Mouse (Mus musculus) limb, embryonic 13.5 days (tissue): Measurements from ENCODE around the gene Acot6. TPM values are rescaled to one million over a fixed set of nuclear protein-coding genes. Genes with fewer than 3 reads are reported as not detected.

Experiments used
- ATAC-seq: fragments of 200-750 bp; cut with Nextera tagmentation; 2 replicates; pipeline ENCODE4 v1.8.0; 2017; ENCODE audit warnings: low read depth, moderate number of reproducible peaks, moderate TSS enrichment; ENCODE audit not compliant: low FRiP score
- H3K27ac ChIP-seq: fragments of 300-500 bp; sonication (generic); 2 replicates; pipeline ENCODE4 v1.5.1; 2015; ENCODE audit warnings: inconsistent platforms, mild to moderate bottlenecking, moderate library complexity
- H3K27me3 ChIP-seq: fragments of 300-500 bp; sonication (generic); 2 replicates; pipeline ENCODE4 v1.6.1; 2015; ENCODE audit warnings: mild to moderate bottlenecking, inconsistent platforms
- H3K36me3 ChIP-seq: fragments of 300-500 bp; sonication (generic); 2 replicates; pipeline ENCODE4 v1.6.1; 2015; ENCODE audit warnings: inconsistent platforms, mild to moderate bottlenecking, moderate library complexity
- H3K4me1 ChIP-seq: fragments of 300-500 bp; sonication (generic); 2 replicates; pipeline ENCODE4 v1.6.1; 2015; ENCODE audit warnings: inconsistent platforms
- H3K4me2 ChIP-seq: fragments of 300-500 bp; sonication (generic); replicated peaks from 2 replicates; pipeline ENCODE4 v1.6.1; 2015; ENCODE audit warnings: inconsistent platforms, mild to moderate bottlenecking, moderate library complexity
- H3K4me3 ChIP-seq: fragments of 300-500 bp; sonication (generic); 2 replicates; pipeline ENCODE4 v1.5.1; 2015; ENCODE audit warnings: moderate library complexity, mild to moderate bottlenecking, inconsistent platforms
- H3K9ac ChIP-seq: fragments of 300-500 bp; sonication (generic); 2 replicates; pipeline ENCODE4 v1.6.1; 2015; ENCODE audit warnings: mild to moderate bottlenecking, inconsistent platforms
- H3K9me3 ChIP-seq: fragments of 300-500 bp; sonication (generic); 2 replicates; pipeline ENCODE4 v1.6.1; 2016; ENCODE audit warnings: inconsistent platforms
- WGBS: fragments of 180-500 bp; shearing (Covaris S2); methylation state at CpG from one replicate; pipeline ENCODE4 v1.1.7; 2015; 5-methylcytosine and 5-hydroxymethylcytosine counted together
- polyA plus RNA-seq: library from polyadenylated mRNA; unstranded; fragments of >200 nt; fragmentation: Nextera tagmentation; extraction: Ambion mirVana; gene quantifications from 2 replicates; pipeline ENCODE4 v1.2.1, GENCODE M21; 2015

Acot6 gene
- polyA plus RNA-seq, 1 experiment from 2014 or later = 1.1 TPM

- Histone ChIP-seq H3K4me1 (peaks cover 10% of the 10 kb centered on the region; the same call in 1 of the 2 replicates), H3K36me3 (peaks cover 86% of the 10 kb centered on the region), H3K4me3 (no peak overlapping the region), H3K27ac (no peak overlapping the region), H3K27me3 (no peaks in the 10 kb centered on the region), H3K4me2 (no peak overlapping the region), H3K9ac (no peak overlapping the region), H3K9me3 (no peaks in the 10 kb centered on the region)
- no peak for ATAC-seq
- 79% methylated on average over 2 of the region's 2 CpGs for WGBS
Observed at GRCm38 (mm10) chr12:84155523-84155871, 55.0 kb downstream of the Acot6 start.

GRCm38 (mm10) chr12:84156210-84156609 is 55.8 kb downstream of the Acot6 start:
- Histone ChIP-seq H3K36me3 (peaks cover 94% of the 10 kb centered on the region), H3K9ac (no peak overlapping the region), H3K4me1 (peaks cover 10% of the 10 kb centered on the region; the same call in 1 of the 2 replicates), H3K9me3 (no peaks in the 10 kb centered on the region), H3K27ac (no peak overlapping the region), H3K4me3 (no peak overlapping the region), H3K27me3 (no peaks in the 10 kb centered on the region), H3K4me2 (no peak overlapping the region)
- ATAC-seq = no peak
- 92% methylated on average over 18 of the region's 18 CpGs for WGBS

- H3K27ac ChIP-seq = no peak overlapping the region
- no peaks in the 10 kb centered on the region for H3K9me3 ChIP-seq
- H3K27me3 ChIP-seq = no peaks in the 10 kb centered on the region
- H3K4me3 ChIP-seq = no peak overlapping the region
- peaks cover 94% of the 10 kb centered on the region for H3K36me3 ChIP-seq
- H3K9ac ChIP-seq = no peak overlapping the region
- no peaks in the 10 kb centered on the region for H3K4me1 ChIP-seq
- no peak overlapping the region for H3K4me2 ChIP-seq
- 93% methylated on average over 14 of the region's 14 CpGs for WGBS
- no peak for ATAC-seq
Observed at GRCm38 (mm10) chr12:84158156-84158555, 57.7 kb downstream of the Acot6 start.

- WGBS = 96% methylated on average over 8 of the region's 8 CpGs
- no peaks in the 10 kb centered on the region for H3K27me3 ChIP-seq
- no peak for ATAC-seq
- H3K9ac ChIP-seq = no peak overlapping the region
- peaks cover 5% of the 10 kb centered on the region for H3K4me1 ChIP-seq
- H3K36me3 ChIP-seq = peaks cover 79% of the 10 kb centered on the region
- H3K27ac ChIP-seq = no peak overlapping the region
- no peaks in the 10 kb centered on the region for H3K9me3 ChIP-seq
- no peak overlapping the region for H3K4me3 ChIP-seq
- no peak overlapping the region for H3K4me2 ChIP-seq
Observed at GRCm38 (mm10) chr12:84160491-84160890, 60.0 kb downstream of the Acot6 start.

Other genes with a start within 250 kb of the Acot6 start
- gene Numb, start 178.7 kb upstream of the Acot6 start, polyA plus RNA-seq = 36.0 and 40.7 TPM in 2 replicates
- 11.2 and 11.7 TPM in 2 replicates for gene Riox1, start 150.0 kb upstream of the Acot6 start, polyA plus RNA-seq
- not detected in 2 replicates for gene Heatr4, start 115.8 kb upstream of the Acot6 start, polyA plus RNA-seq
- gene Acot2, start 112.8 kb upstream of the Acot6 start, polyA plus RNA-seq = 21.1 and 25.0 TPM in 2 replicates
- gene Acot1, start 91.2 kb upstream of the Acot6 start, polyA plus RNA-seq = 33.7 and 38.6 TPM in 2 replicates
- gene Acot4, start 62.3 kb upstream of the Acot6 start, polyA plus RNA-seq = 0.23 and 0.63 TPM in 2 replicates
- gene Gm49366, start 61.7 kb upstream of the Acot6 start, polyA plus RNA-seq = not detected in 2 replicates
- gene Acot3, start 48.5 kb upstream of the Acot6 start, polyA plus RNA-seq = 0.17 and 0.20 TPM in 2 replicates
- not detected in 2 replicates for gene Acot5, start 31.3 kb upstream of the Acot6 start, polyA plus RNA-seq
- gene Dnal1, start 13.7 kb downstream of the Acot6 start, polyA plus RNA-seq = 6.1 and 7.8 TPM in 2 replicates
- gene Pnma1, start 47.8 kb downstream of the Acot6 start, polyA plus RNA-seq = 1.0 and 1.4 TPM in 2 replicates
- gene Elmsan1, start 118.2 kb downstream of the Acot6 start, polyA plus RNA-seq = 8.9 and 9.9 TPM in 2 replicates
- gene Ptgr2, start 184.6 kb downstream of the Acot6 start, polyA plus RNA-seq = 12.1 and 12.7 TPM in 2 replicates
- 97.3 and 102 TPM in 2 replicates for gene Zfp410, start 216.2 kb downstream of the Acot6 start, polyA plus RNA-seq